Mouse (Mus musculus) spleen, adult 2 months (tissue): Measurements from ENCODE around the gene Heatr1.

Experiments
- CTCF ChIP-seq: fragments of 200-500 bp; IDR thresholded peaks from 2 replicates; pipeline ENCODE4 v1.5.1; 2011; ENCODE audit warnings: mild to moderate bottlenecking, inconsistent platforms; ENCODE audit not compliant: insufficient read depth, insufficient read length, insufficient replicate concordance; ENCODE audit errors: extremely low read depth
- POLR2A ChIP-seq: fragments of 200-500 bp; IDR thresholded peaks from 2 replicates; pipeline ENCODE4 v1.6.1; 2011; ENCODE audit warnings: low read depth, low read length, inconsistent platforms

DNA sequence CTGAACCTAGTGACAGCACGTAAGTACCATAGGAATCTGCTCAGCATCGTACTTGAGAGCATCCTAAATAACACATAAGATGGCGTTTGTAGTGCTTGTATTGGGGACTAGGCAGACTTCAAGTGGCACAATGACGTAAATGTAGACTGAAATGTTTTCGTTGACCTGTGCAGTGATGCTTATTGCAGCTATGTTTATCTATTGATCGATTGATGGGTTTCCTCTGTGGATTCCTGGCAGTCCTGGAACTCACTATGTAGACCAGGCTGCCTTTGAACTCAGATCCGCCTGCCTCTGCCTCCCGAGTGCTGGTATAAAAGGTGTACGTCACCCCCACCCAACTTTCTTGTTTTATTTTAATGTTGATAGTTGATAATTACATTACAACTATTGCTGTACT lies 25.8 kb downstream of the Heatr1 start:
- TF ChIP-seq CTCF (no peak), POLR2A (no peak)
